Mouse (Mus musculus) ES-Bruce4 (cell line): ENCODE data around the gene Myrip.

ENCODE experiments used
- CTCF ChIP-seq: IDR thresholded peaks from one replicate; pipeline ENCODE4 v1.8.1; 2011; ENCODE audit warnings: low read depth, low read length
- EP300 ChIP-seq: IDR thresholded peaks from 2 replicates; pipeline ENCODE4 v1.6.1; 2011; ENCODE audit warnings: low read depth, low read length; ENCODE audit not compliant: insufficient read depth
- POLR2A ChIP-seq: IDR thresholded peaks from one replicate; pipeline ENCODE4 v1.8.1; 2011; ENCODE audit warnings: low read length; ENCODE audit not compliant: insufficient read depth

DNA sequence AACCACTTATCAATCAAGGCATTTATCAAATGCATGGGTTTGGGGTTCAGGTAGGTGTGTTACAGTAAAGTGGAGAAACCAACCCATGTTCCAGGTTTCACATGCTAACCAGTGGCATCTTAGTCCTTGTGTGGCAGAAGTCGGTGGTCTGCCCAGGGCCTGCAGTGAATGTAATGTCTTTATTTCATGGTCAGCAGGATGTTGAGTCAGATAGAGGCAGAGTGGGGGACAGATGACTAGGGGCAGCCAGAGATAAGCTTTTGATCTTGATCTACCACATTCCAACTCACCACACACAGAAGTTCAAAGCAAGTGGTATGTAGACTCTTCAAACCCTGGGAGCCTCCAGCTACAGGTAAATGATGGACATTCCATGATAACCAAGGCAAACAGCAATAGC lies 219.8 kb downstream of the Myrip start:
- TF ChIP-seq CTCF (no peak), EP300 (no peak), POLR2A (no peak)
